Mouse (Mus musculus): ENCODE data around the gene Galnt17.
A peak's percentile ranks its signal among the peaks of the same experiment; 100 is the strongest.

Galnt17 gene

GRCm38 (mm10) chr5:130930999-130931398 lies 377.3 kb downstream of the Galnt17 start:
- no peak for DNase-seq (ENCODE audit: low spot score in 2 of 2)

- DNase-seq (ENCODE audit: low spot score in 2 of 2), result no peak
These were observed 380.5 kb downstream of the Galnt17 start for GRCm38 (mm10) chr5:130927794-130928149.

- no peak for DNase-seq (ENCODE audit: low spot score in 2 of 2)
These were observed 381.0 kb downstream of the Galnt17 start for GRCm38 (mm10) chr5:130927138-130927793.

GRCm38 (mm10) chr5:130925681-130926080 lies 382.6 kb downstream of the Galnt17 start:
- DNase-seq (ENCODE audit: low spot score in 2 of 2), result no peak

- DNase-seq (ENCODE audit: low spot score in 2 of 2), result no peak
These were observed 384.0 kb downstream of the Galnt17 start for GRCm38 (mm10) chr5:130924245-130924827.

- no peak for DNase-seq (ENCODE audit: low spot score in 2 of 2)
These were observed 388.3 kb downstream of the Galnt17 start for GRCm38 (mm10) chr5:130919969-130920368.

GRCm38 (mm10) chr5:130914606-130915005 lies 393.7 kb downstream of the Galnt17 start:
- no peak for DNase-seq (ENCODE audit: low spot score in 2 of 2)

- DNase-seq (ENCODE audit: low spot score in 2 of 2), result peak in 1 of 2 experiments; percentile 13
These were observed 396.7 kb downstream of the Galnt17 start for GRCm38 (mm10) chr5:130911551-130911950.

- DNase-seq (ENCODE audit: low spot score in 2 of 2), result no peak
These were observed 406.6 kb downstream of the Galnt17 start for GRCm38 (mm10) chr5:130901736-130902135.

GRCm38 (mm10) chr5:130895991-130896390 lies 412.3 kb downstream of the Galnt17 start:
- DNase-seq (ENCODE audit: low spot score in 2 of 2), result no peak

- no peak for DNase-seq (ENCODE audit: low spot score in 2 of 2)
These were observed 416.6 kb downstream of the Galnt17 start for GRCm38 (mm10) chr5:130891735-130892134.

GRCm38 (mm10) chr5:130880331-130880730 lies 428.0 kb downstream of the Galnt17 start:
- no peak for DNase-seq (ENCODE audit: low spot score in 2 of 2)

GRCm38 (mm10) chr5:130875391-130875790 lies 432.9 kb downstream of the Galnt17 start:
- no peak for DNase-seq (ENCODE audit: low spot score in 2 of 2)

- DNase-seq (ENCODE audit: low spot score in 2 of 2), result no peak
These were observed 437.2 kb downstream of the Galnt17 start for GRCm38 (mm10) chr5:130871086-130871485.

- no peak for DNase-seq (ENCODE audit: low spot score in 2 of 2)
These were observed 438.4 kb downstream of the Galnt17 start for GRCm38 (mm10) chr5:130869869-130870268.

- DNase-seq (ENCODE audit: low spot score in 2 of 2), result peak; percentile 70 to 79
These were observed 446.0 kb downstream of the Galnt17 start for GRCm38 (mm10) chr5:130862302-130862701.

GRCm38 (mm10) chr5:130859736-130860135 lies 448.6 kb downstream of the Galnt17 start:
- DNase-seq (ENCODE audit: low spot score in 2 of 2), result no peak

GRCm38 (mm10) chr5:130858706-130859105 lies 449.6 kb downstream of the Galnt17 start:
- no peak for DNase-seq (ENCODE audit: low spot score in 2 of 2)

GRCm38 (mm10) chr5:130858148-130858547 lies 450.1 kb downstream of the Galnt17 start:
- peak; percentile 33 to 52 for DNase-seq (ENCODE audit: low spot score in 2 of 2)

GRCm38 (mm10) chr5:130854430-130854829 lies 453.9 kb downstream of the Galnt17 start:
- DNase-seq (ENCODE audit: low spot score in 2 of 2), result peak; percentile 63 to 70

GRCm38 (mm10) chr5:130853371-130853770 lies 454.9 kb downstream of the Galnt17 start:
- DNase-seq (ENCODE audit: low spot score in 2 of 2), result peak; percentile 90 to 93

GRCm38 (mm10) chr5:130852182-130852581 lies 456.1 kb downstream of the Galnt17 start:
- no peak for DNase-seq (ENCODE audit: low spot score in 2 of 2)

GRCm38 (mm10) chr5:130849610-130850009 lies 458.7 kb downstream of the Galnt17 start:
- DNase-seq (ENCODE audit: low spot score in 2 of 2), result no peak

- DNase-seq (ENCODE audit: low spot score in 2 of 2), result no peak
These were observed 459.7 kb downstream of the Galnt17 start for GRCm38 (mm10) chr5:130848562-130848961.

Measured in frontal cortex, postnatal 36 days (tissue).